Mouse (Mus musculus) limb, embryonic 12.5 days (tissue): Measurements from ENCODE around the gene Vil1. TPM values are rescaled to one million over a fixed set of nuclear protein-coding genes. Genes with fewer than 3 reads are reported as not detected.

Experiments used
- ATAC-seq: fragments of 200-750 bp; cut with Nextera tagmentation; 2 replicates; pipeline ENCODE4 v1.8.0; 2017; ENCODE audit warnings: low read depth, moderate TSS enrichment; ENCODE audit not compliant: insufficient number of reproducible peaks, insufficient read depth, low FRiP score, low TSS enrichment
- H3K27ac ChIP-seq: fragments of 300-500 bp; sonication (generic); 2 replicates; pipeline ENCODE4 v1.5.1; 2016; ENCODE audit warnings: mild to moderate bottlenecking, moderate library complexity
- H3K27me3 ChIP-seq: fragments of 300-500 bp; sonication (generic); 2 replicates; pipeline ENCODE4 v1.6.1; 2016; ENCODE audit warnings: mild to moderate bottlenecking, moderate library complexity
- H3K36me3 ChIP-seq: fragments of 300-500 bp; sonication (generic); 2 replicates; pipeline ENCODE4 v1.6.1; 2016; ENCODE audit warnings: mild to moderate bottlenecking, moderate library complexity
- H3K4me1 ChIP-seq: fragments of 300-500 bp; sonication (generic); replicated peaks from 2 replicates; pipeline ENCODE4 v1.6.1; 2016
- H3K4me2 ChIP-seq: fragments of 300-500 bp; sonication (generic); 2 replicates; pipeline ENCODE4 v1.6.1; 2016; ENCODE audit warnings: mild to moderate bottlenecking, moderate library complexity
- H3K4me3 ChIP-seq: fragments of 300-500 bp; sonication (generic); replicated peaks from 2 replicates; pipeline ENCODE4 v1.5.1; 2016; ENCODE audit warnings: mild to moderate bottlenecking
- H3K9ac ChIP-seq: fragments of 300-500 bp; sonication (generic); replicated peaks from 2 replicates; pipeline ENCODE4 v1.6.1; 2016; ENCODE audit warnings: mild to moderate bottlenecking, moderate library complexity
- H3K9me3 ChIP-seq: fragments of 300-500 bp; sonication (generic); 2 replicates; pipeline ENCODE4 v1.6.1; 2016; ENCODE audit warnings: mild to moderate bottlenecking, moderate library complexity
- WGBS: fragments of 180-500 bp; shearing (Covaris S2); methylation state at CpG from one replicate; pipeline ENCODE4 v1.1.7; 2016; 5-methylcytosine and 5-hydroxymethylcytosine counted together
- polyA plus RNA-seq: library from polyadenylated mRNA; unstranded; fragments of >200 nt; fragmentation: Nextera tagmentation; extraction: Ambion mirVana; gene quantifications from 2 replicates; pipeline ENCODE4 v1.2.1, GENCODE M21; 2016

Gene Vil1
- polyA plus RNA-seq, 1 experiment from 2014 or later, result 0.19 TPM

GRCm38 (mm10) chr1:74415143-74415542, 6.0 kb downstream of the Vil1 start:
- no peak overlapping the region for H3K4me3 ChIP-seq
- H3K9ac ChIP-seq, result no peak overlapping the region
- no peaks in the 10 kb centered on the region for H3K4me1 ChIP-seq
- no peak overlapping the region for H3K4me2 ChIP-seq
- H3K27me3 ChIP-seq, result no peaks in the 10 kb centered on the region
- no peaks in the 10 kb centered on the region for H3K36me3 ChIP-seq
- no peak overlapping the region for H3K27ac ChIP-seq
- H3K9me3 ChIP-seq, result no peaks in the 10 kb centered on the region
- 47% methylated on average over 4 of the region's 4 CpGs for WGBS
- ATAC-seq, result no peak

GRCm38 (mm10) chr1:74418747-74419439, 9.7 kb downstream of the Vil1 start:
- Histone ChIP-seq H3K36me3 (no peaks in the 10 kb centered on the region), H3K9me3 (no peaks in the 10 kb centered on the region), H3K4me2 (no peak overlapping the region), H3K4me1 (no peaks in the 10 kb centered on the region), H3K27ac (no peak overlapping the region), H3K27me3 (no peaks in the 10 kb centered on the region), H3K9ac (no peak overlapping the region), H3K4me3 (no peak overlapping the region)
- no peak for ATAC-seq
- WGBS, result 76% methylated on average over 17 of the region's 17 CpGs

DNA sequence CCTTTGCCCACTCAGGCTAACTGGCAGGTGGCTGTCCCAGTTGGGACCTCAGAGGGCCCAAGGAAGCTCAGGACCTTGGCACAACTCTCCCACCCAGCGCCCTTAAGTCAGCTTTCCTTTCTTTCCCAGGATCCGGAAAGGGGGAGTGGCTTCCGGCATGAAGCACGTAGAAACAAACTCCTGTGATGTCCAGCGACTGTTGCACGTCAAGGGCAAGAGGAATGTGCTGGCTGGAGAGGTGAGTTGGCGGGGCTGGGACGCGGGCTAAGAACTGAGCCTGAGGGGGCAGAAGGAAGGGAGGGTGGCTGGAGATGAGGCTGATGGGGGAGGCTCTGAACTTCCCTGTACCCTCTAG, 10.2 kb downstream of the Vil1 start:
- 68% methylated on average over 9 of the region's 9 CpGs for WGBS
- H3K4me2 ChIP-seq, result no peak overlapping the region
- no peak overlapping the region for H3K27ac ChIP-seq
- no peak overlapping the region for H3K4me3 ChIP-seq
- no peaks in the 10 kb centered on the region for H3K4me1 ChIP-seq
- no peak for ATAC-seq
- H3K9me3 ChIP-seq, result no peaks in the 10 kb centered on the region
- H3K36me3 ChIP-seq, result no peaks in the 10 kb centered on the region
- no peaks in the 10 kb centered on the region for H3K27me3 ChIP-seq
- H3K9ac ChIP-seq, result no peak overlapping the region

GRCm38 (mm10) chr1:74423147-74423546, 14.0 kb downstream of the Vil1 start:
- H3K27me3 ChIP-seq, result no peaks in the 10 kb centered on the region
- H3K27ac ChIP-seq, result no peak overlapping the region
- no peaks in the 10 kb centered on the region for H3K36me3 ChIP-seq
- no peak overlapping the region for H3K4me3 ChIP-seq
- no peak overlapping the region for H3K9ac ChIP-seq
- no peaks in the 10 kb centered on the region for H3K9me3 ChIP-seq
- no peaks in the 10 kb centered on the region for H3K4me1 ChIP-seq
- no peak for ATAC-seq
- H3K4me2 ChIP-seq, result no peak overlapping the region
- 51% methylated on average over 8 of the region's 8 CpGs for WGBS

- H3K4me1 ChIP-seq, result no peaks in the 10 kb centered on the region
Observed at GRCm38 (mm10) chr1:74425845-74426244, 16.7 kb downstream of the Vil1 start.

DNA sequence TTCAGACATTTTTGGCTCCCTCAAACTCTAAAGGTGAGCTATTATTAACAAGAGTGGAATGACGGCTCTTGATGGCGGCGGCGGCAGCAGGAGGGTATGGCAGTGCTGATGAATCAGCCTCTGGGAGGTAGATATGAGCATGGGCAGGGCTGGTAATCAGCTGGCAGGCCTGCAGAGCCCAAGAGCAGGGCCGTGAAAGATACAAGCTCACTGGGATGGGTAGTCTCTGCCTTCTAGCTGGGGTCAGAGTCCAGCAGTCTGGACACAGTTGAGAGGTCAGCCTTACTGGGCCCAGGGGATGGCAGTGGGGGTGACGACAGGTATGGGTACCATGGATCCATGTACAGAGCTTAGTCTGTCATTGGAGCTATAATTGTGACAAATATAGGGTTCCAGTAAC, 24.0 kb downstream of the Vil1 start:
- 82% methylated on average over 6 of the region's 6 CpGs for WGBS

More at GRCm38 (mm10) chr1:74425845-74426244, 16.7 kb downstream of the Vil1 start:
- Histone ChIP-seq H3K27ac (no peak overlapping the region), H3K36me3 (no peaks in the 10 kb centered on the region), H3K9ac (no peak overlapping the region), H3K9me3 (no peaks in the 10 kb centered on the region), H3K4me2 (no peak overlapping the region), H3K27me3 (no peaks in the 10 kb centered on the region), H3K4me3 (no peak overlapping the region)
- ATAC-seq, result no peak
- WGBS, result 71% methylated on average over 7 of the region's 7 CpGs

DNA sequence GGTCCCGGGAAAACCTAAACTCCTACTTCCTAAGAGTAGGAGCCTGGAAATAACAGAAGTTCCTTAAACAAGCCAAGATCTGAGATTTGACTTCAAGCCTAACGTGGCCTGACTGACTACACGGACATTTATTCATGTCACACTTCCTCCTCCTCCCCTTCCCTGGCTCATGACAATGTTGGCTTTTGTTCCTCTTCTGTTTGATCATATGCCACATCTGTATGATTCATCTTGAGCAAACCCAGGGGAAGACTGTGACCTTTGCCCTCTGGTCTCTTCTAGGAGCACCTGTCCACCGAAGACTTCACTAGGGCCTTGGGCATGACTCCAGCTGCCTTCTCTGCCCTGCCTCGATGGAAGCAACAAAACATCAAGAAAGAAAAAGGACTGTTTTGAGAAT, 25.4 kb downstream of the Vil1 start:
- Histone ChIP-seq H3K36me3 (peaks cover 61% of the 10 kb centered on the region), H3K9ac (no peak overlapping the region), H3K27me3 (no peaks in the 10 kb centered on the region), H3K4me1 (no peaks in the 10 kb centered on the region), H3K4me2 (no peak overlapping the region), H3K4me3 (no peak overlapping the region), H3K9me3 (no peaks in the 10 kb centered on the region), H3K27ac (no peak overlapping the region)
- ATAC-seq, result no peak
- WGBS, result 74% methylated on average over 5 of the region's 5 CpGs

More for the DNA sequence above, 24.0 kb downstream of the Vil1 start:
- Histone ChIP-seq H3K9me3 (no peaks in the 10 kb centered on the region), H3K36me3 (peaks cover 48% of the 10 kb centered on the region), H3K9ac (no peak overlapping the region), H3K4me1 (no peaks in the 10 kb centered on the region), H3K27me3 (no peaks in the 10 kb centered on the region), H3K4me3 (no peak overlapping the region), H3K27ac (no peak overlapping the region), H3K4me2 (no peak overlapping the region)
- no peak for ATAC-seq

GRCm38 (mm10) chr1:74435563-74435962, 26.4 kb downstream of the Vil1 start:
- no peak for ATAC-seq
- Histone ChIP-seq H3K4me3 (no peak overlapping the region), H3K4me2 (no peak overlapping the region), H3K9ac (no peak overlapping the region), H3K27me3 (no peaks in the 10 kb centered on the region), H3K36me3 (peaks cover 70% of the 10 kb centered on the region), H3K27ac (no peak overlapping the region), H3K4me1 (no peaks in the 10 kb centered on the region), H3K9me3 (no peaks in the 10 kb centered on the region)
- WGBS, result 92% methylated on average over 6 of the region's 6 CpGs

DNA sequence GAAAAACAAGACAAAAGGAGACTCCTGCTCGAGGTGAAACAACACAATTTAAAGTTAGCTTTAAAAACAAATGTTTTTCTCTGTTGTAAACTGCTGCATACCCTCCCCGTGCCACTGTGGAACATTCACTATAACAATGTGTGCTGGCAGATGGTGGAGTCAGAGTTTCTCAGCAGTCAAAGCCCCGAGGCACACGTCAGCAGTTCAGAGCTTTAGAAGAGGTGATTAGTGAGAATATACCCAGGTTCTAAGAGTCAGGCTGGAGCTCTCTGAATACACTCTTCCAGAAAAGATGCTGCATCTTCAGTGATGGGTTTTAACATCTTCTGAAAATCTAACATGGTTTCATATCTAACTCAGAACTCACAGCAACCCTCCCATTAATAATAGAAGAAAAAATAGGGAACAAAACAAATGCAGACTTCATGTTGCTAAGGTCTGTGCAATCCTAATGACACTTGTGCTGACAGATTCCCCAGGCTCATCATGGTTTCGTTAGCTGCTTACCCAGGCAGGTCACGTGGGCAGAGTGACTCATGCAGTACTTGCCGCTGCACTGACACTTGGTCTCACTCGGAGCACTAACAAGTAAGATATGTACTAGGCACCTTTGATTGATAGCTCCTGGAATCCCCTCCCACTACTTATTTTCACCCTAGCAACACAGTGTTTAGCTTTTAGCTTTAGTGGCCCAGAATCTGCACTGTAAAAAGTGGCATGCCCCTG, 28.7 kb downstream of the Vil1 start:
- Histone ChIP-seq H3K4me1 (no peaks in the 10 kb centered on the region), H3K9ac (no peak overlapping the region), H3K9me3 (no peaks in the 10 kb centered on the region), H3K4me3 (no peak overlapping the region), H3K36me3 (peaks cover 86% of the 10 kb centered on the region), H3K27ac (no peak overlapping the region), H3K27me3 (no peaks in the 10 kb centered on the region), H3K4me2 (no peak overlapping the region)
- ATAC-seq, result no peak
- WGBS, result 77% methylated on average over 8 of the region's 8 CpGs

GRCm38 (mm10) chr1:74439166-74439876, 30.1 kb downstream of the Vil1 start:
- Histone ChIP-seq H3K9ac (no peak overlapping the region), H3K4me1 (no peaks in the 10 kb centered on the region), H3K9me3 (no peaks in the 10 kb centered on the region), H3K27me3 (no peaks in the 10 kb centered on the region), H3K4me3 (no peak overlapping the region), H3K4me2 (no peak overlapping the region), H3K27ac (no peak overlapping the region), H3K36me3 (peaks cover 86% of the 10 kb centered on the region)
- ATAC-seq, result no peak
- 91% methylated on average over 19 of the region's 19 CpGs for whole genome bisulfite sequencing

DNA sequence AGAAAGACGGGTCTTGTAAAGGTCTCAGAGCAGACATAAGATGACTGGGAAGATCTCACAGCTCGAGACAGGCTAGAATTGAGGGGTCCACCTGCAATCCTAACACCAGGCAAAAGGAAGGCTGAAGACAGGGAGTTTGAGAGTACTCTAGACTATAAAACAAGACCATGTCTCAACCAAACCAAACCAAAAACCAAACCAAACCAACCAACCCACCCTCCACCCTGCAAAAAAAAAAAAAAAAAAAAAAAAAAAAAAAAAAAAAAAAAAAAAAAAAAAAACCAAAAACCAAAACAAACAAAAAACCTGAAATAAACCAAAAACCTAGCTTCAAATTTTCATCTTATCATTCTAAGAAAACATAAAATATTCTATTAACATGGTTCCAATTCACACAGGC, 35.4 kb downstream of the Vil1 start:
- Histone ChIP-seq H3K9me3 (no peaks in the 10 kb centered on the region), H3K36me3 (peaks cover 80% of the 10 kb centered on the region)
- WGBS, result 85% methylated on average over 2 of the region's 2 CpGs

More for the DNA sequence above, 35.4 kb downstream of the Vil1 start:
- H3K27ac ChIP-seq, result no peak overlapping the region
- no peaks in the 10 kb centered on the region for H3K4me1 ChIP-seq
- H3K9ac ChIP-seq, result no peak overlapping the region
- H3K27me3 ChIP-seq, result no peaks in the 10 kb centered on the region
- no peak overlapping the region for H3K4me3 ChIP-seq
- ATAC-seq, result no peak
- H3K4me2 ChIP-seq, result no peak overlapping the region
